Mouse (Mus musculus): ENCODE measurements around the gene Gm15093. TPM values are rescaled to one million over a fixed set of nuclear protein-coding genes. Genes with fewer than 3 reads are reported as not detected.
"Not testable (repeated sequence)": the region's sequence is repeated elsewhere in the genome, so short reads cannot be mapped to it uniquely, and the experiment has no call there.

The Gm15093 gene
- not detected for total RNA-seq (2021)

GRCm38 (mm10) chrX:149272077-149272476, at the start of gene Gm15093:
TSS of gene Gm15093 (plus strand) at chrX:149272377.
- not testable (repeated sequence) for DNase-seq (ENCODE audit: extremely low spot score in 1 of 2, low spot score in 1 of 2)

Other genes with a start within 250 kb of the Gm15093 start
- not detected for gene Ott, start 198.1 kb upstream of the Gm15093 start, total RNA-seq (2021)
- gene Gm15085, start 175.2 kb downstream of the Gm15093 start, total RNA-seq (2021), result not detected